Mouse (Mus musculus): Measurements from ENCODE around the gene Cops7b.

The Cops7b gene

DNA sequence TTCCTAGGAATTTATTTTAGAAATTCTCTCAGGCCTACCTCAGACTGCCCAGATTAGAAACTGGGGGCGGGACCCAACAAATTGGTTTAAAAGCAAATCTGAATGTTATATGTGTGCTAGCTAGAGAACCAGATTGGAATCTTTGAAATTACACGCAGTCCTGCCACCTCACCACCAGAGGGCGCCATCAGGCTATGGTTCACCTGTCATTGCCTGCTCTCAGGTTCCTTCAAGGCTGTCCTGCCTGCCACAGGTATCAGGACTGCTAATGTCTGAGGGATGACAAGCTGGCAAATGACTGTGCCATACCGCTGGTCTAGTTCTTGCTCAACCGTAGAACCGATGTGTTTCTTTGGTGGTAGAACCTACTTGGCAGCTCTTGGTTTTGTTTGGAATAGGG is 67.6 kb downstream of the Cops7b start:
- no peak for DNase-seq (ENCODE audit: extremely low read depth, insufficient read length, low spot score)

DNA sequence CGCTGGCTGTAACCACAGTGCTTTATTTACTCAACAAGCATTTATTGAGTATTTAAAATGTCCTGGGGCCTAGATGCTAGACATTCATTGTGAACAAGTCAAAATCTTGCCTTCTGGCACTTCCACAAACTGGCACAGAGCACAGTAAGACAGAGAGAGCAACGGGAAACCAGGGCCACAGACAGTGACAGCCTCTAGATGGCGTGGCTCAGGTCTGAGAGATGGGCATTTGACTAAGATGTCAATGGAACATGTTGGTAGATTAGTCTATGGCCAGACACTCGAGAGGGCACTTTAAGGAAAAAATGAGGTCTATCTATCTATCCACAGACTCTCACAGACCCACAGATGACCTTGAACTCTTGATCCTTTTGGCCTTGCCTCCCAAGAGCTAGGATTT is 70.0 kb downstream of the Cops7b start:
- no peak for DNase-seq (ENCODE audit: extremely low read depth, insufficient read length, low spot score)

DNA sequence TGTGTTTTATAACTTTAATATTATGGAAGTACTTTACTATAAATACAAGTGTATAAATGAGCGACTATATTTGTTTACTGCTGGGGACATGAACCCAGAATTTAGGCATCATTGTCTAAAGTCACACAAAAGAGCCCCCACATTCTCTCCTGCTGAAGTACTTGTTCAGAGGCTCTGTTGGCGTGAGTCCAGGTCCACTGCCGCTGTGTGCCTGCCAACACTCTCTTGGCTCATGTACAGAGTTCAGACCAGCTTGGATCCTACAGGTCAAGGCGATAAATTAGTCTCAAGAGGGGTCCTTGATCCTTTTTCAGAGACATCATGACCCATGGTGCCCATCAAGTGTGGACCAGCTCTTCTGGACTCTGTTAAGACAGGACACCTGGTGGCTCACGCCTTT is 74.4 kb downstream of the Cops7b start:
- no peak for DNase-seq (ENCODE audit: extremely low read depth, insufficient read length, low spot score)
